Mouse (Mus musculus) urinary bladder, adult 2 months (tissue): ENCODE results near the gene Slc22a12. TPM values are rescaled to one million over a fixed set of nuclear protein-coding genes. Genes with fewer than 3 reads are reported as not detected.

Experiments used
- DNase-seq: peaks from one replicate; pipeline ENCODE4 v3.0.0; 2022; ENCODE audit warnings: low spot score
- polyA plus RNA-seq: library from polyadenylated mRNA; depleted of rRNA; stranded (reverse); fragments of >200 nt; gene quantifications from 2 replicates; pipeline ENCODE4 v1.2.3, GENCODE M21; 2012; rRNA removed

Gene Slc22a12
- not detected in 2 replicates for polyA plus RNA-seq

- DNase-seq, result no peak
Observed at GRCm38 (mm10) chr19:6542367-6543034, at the start of gene Slc22a12. TSS of gene Slc22a12 (minus strand) at chr19:6543032.

GRCm38 (mm10) chr19:6572001-6572400 lies 29.2 kb upstream of the Slc22a12 start:
- no peak for DNase-seq

- no peak for DNase-seq
Observed at GRCm38 (mm10) chr19:6571476-6571875, 28.6 kb upstream of the Slc22a12 start.

- no peak for DNase-seq
Observed at GRCm38 (mm10) chr19:6569561-6569960, 26.7 kb upstream of the Slc22a12 start.

GRCm38 (mm10) chr19:6569021-6569420 lies 26.2 kb upstream of the Slc22a12 start:
- DNase-seq, result no peak

GRCm38 (mm10) chr19:6566450-6566849 lies 23.6 kb upstream of the Slc22a12 start:
- DNase-seq, result no peak

- no peak for DNase-seq
Observed at GRCm38 (mm10) chr19:6565136-6565535, 22.3 kb upstream of the Slc22a12 start.

- DNase-seq, result no peak
Observed at GRCm38 (mm10) chr19:6560246-6560815, 17.5 kb upstream of the Slc22a12 start.

GRCm38 (mm10) chr19:6559576-6559975 lies 16.7 kb upstream of the Slc22a12 start:
- no peak for DNase-seq

- DNase-seq, result no peak
Observed at GRCm38 (mm10) chr19:6553819-6554582, 11.2 kb upstream of the Slc22a12 start.

- DNase-seq, result no peak
Observed at GRCm38 (mm10) chr19:6553174-6553573, 10.3 kb upstream of the Slc22a12 start.

GRCm38 (mm10) chr19:6552302-6553028 lies 9.6 kb upstream of the Slc22a12 start:
- DNase-seq, result no peak

GRCm38 (mm10) chr19:6551215-6551614 lies 8.4 kb upstream of the Slc22a12 start:
- no peak for DNase-seq

GRCm38 (mm10) chr19:6549566-6549965 lies 6.7 kb upstream of the Slc22a12 start:
- DNase-seq, result no peak

GRCm38 (mm10) chr19:6548431-6549410 lies 5.9 kb upstream of the Slc22a12 start:
- DNase-seq, result no peak

- no peak for DNase-seq
Observed at GRCm38 (mm10) chr19:6547801-6548200, 5.0 kb upstream of the Slc22a12 start.

- no peak for DNase-seq
Observed at GRCm38 (mm10) chr19:6546096-6546495, 3.3 kb upstream of the Slc22a12 start.

GRCm38 (mm10) chr19:6545481-6545880 lies 2.6 kb upstream of the Slc22a12 start:
- no peak for DNase-seq

GRCm38 (mm10) chr19:6544712-6545111 lies 1.9 kb upstream of the Slc22a12 start:
- no peak for DNase-seq

- no peak for DNase-seq
Observed at GRCm38 (mm10) chr19:6543518-6543917, 686 bp upstream of the Slc22a12 start.

- DNase-seq, result no peak
Observed at GRCm38 (mm10) chr19:6543035-6543383, 177 bp upstream of the Slc22a12 start.
